Mouse (Mus musculus): ENCODE measurements at regions not wholly inside any gene's neighbourhood (a gene's known extent, or its start where the extent isn't known, plus 50 kb on each side); places are given as distances from the start of the nearest gene placed in this dataset.

DNA sequence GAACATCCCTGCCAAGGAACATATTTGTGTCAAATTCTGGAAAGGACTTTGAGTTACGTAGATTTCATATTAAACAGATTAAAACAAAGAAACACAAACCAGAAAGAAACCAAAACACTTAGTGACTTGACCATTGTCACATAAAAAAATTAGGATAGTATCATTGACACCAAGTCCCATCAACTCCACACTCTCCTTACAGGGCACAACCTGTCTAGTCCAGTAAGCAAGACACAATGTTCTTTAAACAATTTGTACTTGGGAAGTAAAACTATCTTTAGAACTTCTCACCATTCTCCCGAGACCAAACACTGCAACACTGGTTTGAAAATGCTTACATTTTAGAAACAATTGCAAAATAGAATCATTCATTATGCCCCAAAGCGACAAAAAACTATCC is 277.7 kb downstream of the Ostf1 start:
- no peaks in the 10 kb centered on the region for H3K36me3 ChIP-seq (ENCODE audit: control insufficient read depth, insufficient read depth)
- TF ChIP-seq CTCF (IDR thresholded peaks at IDR 0.05; ENCODE audit: control insufficient read depth, insufficient read depth, insufficient read length) = no peak
- TF ChIP-seq USF1 (IDR thresholded peaks at IDR 0.05; ENCODE audit: low read depth) = no peak
- TF ChIP-seq MYOD1 (IDR thresholded peaks at IDR 0.05; ENCODE audit: control insufficient read depth, insufficient read length, low read depth) = no peak
- no peak for TF ChIP-seq MAX (IDR thresholded peaks at IDR 0.05)
- TF ChIP-seq CEBPB (IDR thresholded peaks at IDR 0.05; ENCODE audit: low read depth) = no peak
- no peak for TF ChIP-seq MYOG (IDR thresholded peaks at IDR 0.05; ENCODE audit: control insufficient read depth, extremely low read depth, insufficient read length)
- no peak for TF ChIP-seq FOSL1 (IDR thresholded peaks at IDR 0.05; ENCODE audit: insufficient read depth, low read length, poor library complexity, severe bottlenecking)
- no peak overlapping the region for H3ac ChIP-seq (ENCODE audit: control insufficient read depth, insufficient read length, low read depth)
- no peaks in the 10 kb centered on the region for H3K79me2 ChIP-seq (ENCODE audit: control insufficient read depth, insufficient read depth)
- H3K79me3 ChIP-seq (ENCODE audit: low read depth) = no peaks in the 10 kb centered on the region
- H3K4me3 ChIP-seq (ENCODE audit: insufficient read depth, poor library complexity, severe bottlenecking) = no peak overlapping the region
- H3K27me3 ChIP-seq (ENCODE audit: control insufficient read depth, insufficient read depth, insufficient read length) = no peaks in the 10 kb centered on the region

- Histone ChIP-seq H3K36me3 (ENCODE audit: control insufficient read depth, insufficient read depth) (no peaks in the 10 kb centered on the region), H3K79me3 (ENCODE audit: low read depth) (no peaks in the 10 kb centered on the region), H3K79me2 (ENCODE audit: control insufficient read depth, insufficient read depth) (no peaks in the 10 kb centered on the region), H3K27me3 (ENCODE audit: control insufficient read depth, insufficient read depth, insufficient read length) (no peaks in the 10 kb centered on the region), H3ac (ENCODE audit: control insufficient read depth, insufficient read length, low read depth) (no peak overlapping the region), H3K4me3 (ENCODE audit: insufficient read depth, poor library complexity, severe bottlenecking) (no peak overlapping the region)
- TF ChIP-seq FOSL1 (IDR thresholded peaks at IDR 0.05; ENCODE audit: insufficient read depth, low read length, poor library complexity, severe bottlenecking) (no peak), USF1 (IDR thresholded peaks at IDR 0.05; ENCODE audit: low read depth) (no peak), MAX (IDR thresholded peaks at IDR 0.05) (no peak), MYOD1 (IDR thresholded peaks at IDR 0.05; ENCODE audit: control insufficient read depth, insufficient read length, low read depth) (no peak), CTCF (IDR thresholded peaks at IDR 0.05; ENCODE audit: control insufficient read depth, insufficient read depth, insufficient read length) (no peak), CEBPB (IDR thresholded peaks at IDR 0.05; ENCODE audit: low read depth) (no peak), MYOG (IDR thresholded peaks at IDR 0.05; ENCODE audit: control insufficient read depth, extremely low read depth, insufficient read length) (no peak)
Observed at GRCm38 (mm10) chr19:18345735-18346134, 285.9 kb downstream of the Ostf1 start.

GRCm38 (mm10) chr19:18343647-18344046 is 288.0 kb downstream of the Ostf1 start:
- Histone ChIP-seq H3ac (ENCODE audit: control insufficient read depth, insufficient read length, low read depth) (no peak overlapping the region), H3K27me3 (ENCODE audit: control insufficient read depth, insufficient read depth, insufficient read length) (no peaks in the 10 kb centered on the region), H3K36me3 (ENCODE audit: control insufficient read depth, insufficient read depth) (no peaks in the 10 kb centered on the region), H3K79me3 (ENCODE audit: low read depth) (no peaks in the 10 kb centered on the region), H3K79me2 (ENCODE audit: control insufficient read depth, insufficient read depth) (no peaks in the 10 kb centered on the region), H3K4me3 (ENCODE audit: insufficient read depth, poor library complexity, severe bottlenecking) (no peak overlapping the region)
- TF ChIP-seq MYOD1 (IDR thresholded peaks at IDR 0.05; ENCODE audit: control insufficient read depth, insufficient read length, low read depth) (no peak), CEBPB (IDR thresholded peaks at IDR 0.05; ENCODE audit: low read depth) (no peak), FOSL1 (IDR thresholded peaks at IDR 0.05; ENCODE audit: insufficient read depth, low read length, poor library complexity, severe bottlenecking) (no peak), CTCF (IDR thresholded peaks at IDR 0.05; ENCODE audit: control insufficient read depth, insufficient read depth, insufficient read length) (no peak), USF1 (IDR thresholded peaks at IDR 0.05; ENCODE audit: low read depth) (no peak), MAX (IDR thresholded peaks at IDR 0.05) (no peak), MYOG (IDR thresholded peaks at IDR 0.05; ENCODE audit: control insufficient read depth, extremely low read depth, insufficient read length) (no peak)

DNA sequence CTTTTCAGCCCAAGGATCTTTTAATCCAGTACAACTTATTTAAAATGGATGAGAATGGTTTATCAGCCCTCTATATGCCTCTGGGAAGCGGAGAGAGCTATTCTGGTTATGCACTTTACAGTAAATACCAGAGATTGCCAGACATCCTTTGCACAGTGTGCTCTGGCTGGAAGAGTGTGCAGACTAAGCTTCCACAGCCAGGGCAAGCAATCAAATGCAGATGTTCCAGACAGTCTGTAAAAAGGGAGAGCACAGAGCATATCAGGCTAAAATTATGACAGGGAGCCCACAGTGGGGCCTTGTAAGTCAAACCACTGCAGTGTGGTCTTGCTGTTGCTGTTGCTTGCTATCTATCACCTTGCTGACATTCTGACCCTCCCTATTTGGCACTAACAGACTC is 288.6 kb downstream of the Ostf1 start:
- H3K36me3 ChIP-seq (ENCODE audit: control insufficient read depth, insufficient read depth) = no peaks in the 10 kb centered on the region
- H3K27me3 ChIP-seq (ENCODE audit: control insufficient read depth, insufficient read depth, insufficient read length) = no peaks in the 10 kb centered on the region
- H3K79me2 ChIP-seq (ENCODE audit: control insufficient read depth, insufficient read depth) = no peaks in the 10 kb centered on the region
- no peaks in the 10 kb centered on the region for H3K79me3 ChIP-seq (ENCODE audit: low read depth)
- H3ac ChIP-seq (ENCODE audit: control insufficient read depth, insufficient read length, low read depth) = no peak overlapping the region
- H3K4me3 ChIP-seq (ENCODE audit: insufficient read depth, poor library complexity, severe bottlenecking) = peak overlapping the region; percentile 6
- no peak for TF ChIP-seq USF1 (IDR thresholded peaks at IDR 0.05; ENCODE audit: low read depth)
- no peak for TF ChIP-seq MYOG (IDR thresholded peaks at IDR 0.05; ENCODE audit: control insufficient read depth, extremely low read depth, insufficient read length)
- TF ChIP-seq MYOD1 (IDR thresholded peaks at IDR 0.05; ENCODE audit: control insufficient read depth, insufficient read length, low read depth) = no peak
- TF ChIP-seq FOSL1 (IDR thresholded peaks at IDR 0.05; ENCODE audit: insufficient read depth, low read length, poor library complexity, severe bottlenecking) = no peak
- no peak for TF ChIP-seq CTCF (IDR thresholded peaks at IDR 0.05; ENCODE audit: control insufficient read depth, insufficient read depth, insufficient read length)
- no peak for TF ChIP-seq CEBPB (IDR thresholded peaks at IDR 0.05; ENCODE audit: low read depth)
- no peak for TF ChIP-seq MAX (IDR thresholded peaks at IDR 0.05)

DNA sequence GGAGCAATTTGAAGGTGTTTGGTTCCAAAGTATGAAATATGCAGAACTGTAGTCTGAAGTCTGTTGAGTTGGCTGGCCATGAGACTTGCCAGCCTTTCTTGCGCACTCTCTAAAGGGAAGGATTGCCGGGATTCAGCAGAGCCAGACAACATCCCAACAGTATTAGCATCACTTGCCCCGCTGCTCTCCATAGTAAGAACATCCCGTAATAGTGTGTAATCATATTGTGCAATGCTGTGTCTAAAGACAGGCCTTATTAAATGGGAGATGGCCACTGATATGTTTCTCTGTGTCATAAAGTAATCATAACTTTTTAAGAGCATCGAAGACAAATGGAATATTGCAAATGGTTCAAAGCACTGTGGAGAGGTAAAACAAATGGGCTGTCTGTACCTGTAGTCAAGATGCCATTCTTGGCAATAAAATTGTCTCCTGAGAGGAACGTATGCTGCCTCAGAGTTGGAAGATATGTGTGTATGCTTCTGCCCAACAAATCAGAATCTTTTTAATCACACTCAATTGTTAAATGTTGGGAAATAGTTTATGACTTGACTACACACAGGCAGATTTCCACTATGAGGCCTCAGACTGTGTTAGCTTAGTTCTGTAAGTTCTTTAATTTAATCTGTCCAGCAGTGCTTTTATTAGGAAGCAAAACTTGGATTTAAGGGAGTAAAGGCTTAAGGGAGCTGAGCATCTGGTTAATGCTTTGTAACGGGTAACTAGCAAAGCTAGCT is 293.6 kb downstream of the Ostf1 start:
- no peak overlapping the region for H3ac ChIP-seq (ENCODE audit: control insufficient read depth, insufficient read length, low read depth)
- TF ChIP-seq MAX (IDR thresholded peaks at IDR 0.05) (no peak), CEBPB (IDR thresholded peaks at IDR 0.05; ENCODE audit: low read depth) (peak; percentile 51)
- H3K36me3 ChIP-seq (ENCODE audit: control insufficient read depth, insufficient read depth) = no peaks in the 10 kb centered on the region
- no peak overlapping the region for H3K4me3 ChIP-seq (ENCODE audit: insufficient read depth, poor library complexity, severe bottlenecking)
- no peaks in the 10 kb centered on the region for H3K79me3 ChIP-seq (ENCODE audit: low read depth)
- no peaks in the 10 kb centered on the region for H3K27me3 ChIP-seq (ENCODE audit: control insufficient read depth, insufficient read depth, insufficient read length)
- H3K79me2 ChIP-seq (ENCODE audit: control insufficient read depth, insufficient read depth) = no peaks in the 10 kb centered on the region

DNA sequence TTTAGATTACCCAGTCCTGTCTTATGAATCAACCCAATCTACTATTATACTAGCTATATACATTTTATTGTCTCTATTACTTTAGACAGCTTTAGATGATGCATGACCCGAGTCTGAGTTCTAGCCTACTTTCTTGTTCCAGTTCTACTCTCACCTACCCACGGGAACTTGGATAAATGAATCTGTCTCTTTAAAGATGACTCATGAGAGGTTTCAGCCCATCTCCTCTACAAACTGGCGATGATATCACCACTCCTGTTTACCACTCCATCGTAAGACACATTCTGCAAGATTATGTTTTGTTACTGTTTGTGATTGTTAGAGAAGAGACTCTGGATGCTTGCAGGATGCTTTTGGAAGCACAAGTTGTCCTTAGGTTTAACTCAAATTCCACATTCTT is 295.0 kb downstream of the Ostf1 start:
- no peaks in the 10 kb centered on the region for H3K79me3 ChIP-seq (ENCODE audit: low read depth)
- no peaks in the 10 kb centered on the region for H3K36me3 ChIP-seq (ENCODE audit: control insufficient read depth, insufficient read depth)
- TF ChIP-seq MAX (IDR thresholded peaks at IDR 0.05) = no peak
- no peak for TF ChIP-seq CTCF (IDR thresholded peaks at IDR 0.05; ENCODE audit: control insufficient read depth, insufficient read depth, insufficient read length)
- no peak for TF ChIP-seq MYOD1 (IDR thresholded peaks at IDR 0.05; ENCODE audit: control insufficient read depth, insufficient read length, low read depth)
- H3K4me3 ChIP-seq (ENCODE audit: insufficient read depth, poor library complexity, severe bottlenecking) = no peak overlapping the region
- H3K27me3 ChIP-seq (ENCODE audit: control insufficient read depth, insufficient read depth, insufficient read length) = no peaks in the 10 kb centered on the region
- no peaks in the 10 kb centered on the region for H3K79me2 ChIP-seq (ENCODE audit: control insufficient read depth, insufficient read depth)
- H3ac ChIP-seq (ENCODE audit: control insufficient read depth, insufficient read length, low read depth) = no peak overlapping the region
